Mouse (Mus musculus): ENCODE data around the gene Fmnl1. TPM values are rescaled to one million over a fixed set of nuclear protein-coding genes. Genes with fewer than 3 reads are reported as not detected.
A peak's percentile ranks its signal among the peaks of the same experiment; 100 is the strongest.

The Fmnl1 gene
- polyA plus RNA-seq, 1 experiment from 2014 or later = 1.1 TPM

DNA sequence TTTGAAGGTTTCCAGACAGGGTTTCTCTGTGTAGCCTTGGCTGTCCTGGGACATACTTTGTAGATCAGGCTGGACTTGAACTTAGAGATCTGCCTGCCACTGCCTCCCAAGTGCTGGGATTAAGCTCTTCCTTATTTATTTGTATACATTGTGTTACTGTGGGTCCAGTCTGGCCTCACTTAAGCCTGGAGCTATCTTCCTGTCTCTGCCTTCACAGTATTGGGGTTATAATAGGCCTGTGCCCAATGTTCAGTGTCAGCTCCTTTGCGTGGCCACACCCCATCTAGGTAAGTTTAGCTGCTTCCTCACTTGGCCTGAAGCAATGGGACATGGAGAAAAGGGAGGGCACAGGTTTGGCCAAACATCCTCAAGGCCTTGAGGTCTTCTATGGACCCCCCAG is 5.6 kb downstream of the Fmnl1 start:
- Histone ChIP-seq H3K27me3 (ENCODE audit: control insufficient read depth, insufficient read depth, low read length) (peaks cover 31% of the 10 kb centered on the region), H3K9ac (ENCODE audit: low read depth, low read length) (no peak overlapping the region), H3K36me3 (ENCODE audit: control insufficient read depth, insufficient read depth, low read length) (no peaks in the 10 kb centered on the region), H3K9me3 (replicated peaks; ENCODE audit: control insufficient read depth, low read length) (no peaks in the 10 kb centered on the region), H3K4me3 (ENCODE audit: low read depth, low read length) (no peak overlapping the region), H3K4me2 (no peak overlapping the region), H3K27ac (ENCODE audit: low read depth, low read length) (no peak overlapping the region), H3K4me1 (ENCODE audit: control insufficient read depth, insufficient read depth, low read length) (peaks cover 18% of the 10 kb centered on the region)
- WGBS (ENCODE audit: insufficient replicate concordance) = 83% methylated on average over 1 of the region's 1 CpGs
- ATAC-seq (replicated peaks; ENCODE audit: insufficient number of reproducible peaks, low FRiP score, low TSS enrichment) = no peak

DNA sequence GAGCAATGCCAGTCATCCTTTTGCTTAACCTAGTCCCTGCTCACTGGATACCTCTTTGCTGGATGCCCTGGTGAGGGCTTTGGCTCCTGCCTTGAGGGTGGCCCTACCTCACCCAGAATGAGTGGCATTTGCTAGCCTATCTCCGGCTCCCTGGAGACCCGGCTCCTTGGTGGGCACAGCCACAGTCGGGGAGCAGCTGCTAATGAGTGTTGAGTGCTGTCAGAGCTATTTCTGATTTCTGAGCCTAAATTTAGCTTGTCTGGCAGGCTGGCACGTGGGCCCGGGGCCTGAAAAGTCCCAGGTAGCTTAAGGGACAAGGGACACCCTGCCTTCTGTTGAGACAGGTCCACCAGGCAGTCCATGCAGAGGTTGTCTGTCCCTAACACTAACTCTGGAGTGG is 6.3 kb downstream of the Fmnl1 start:
- WGBS (ENCODE audit: insufficient replicate concordance) = 44% methylated on average over 5 of the region's 5 CpGs
- Histone ChIP-seq H3K36me3 (ENCODE audit: control insufficient read depth, insufficient read depth, low read length) (no peaks in the 10 kb centered on the region), H3K9ac (ENCODE audit: low read depth, low read length) (no peak overlapping the region), H3K4me3 (ENCODE audit: low read depth, low read length) (no peak overlapping the region), H3K4me1 (ENCODE audit: control insufficient read depth, insufficient read depth, low read length) (peaks cover 14% of the 10 kb centered on the region), H3K27ac (ENCODE audit: low read depth, low read length) (no peak overlapping the region), H3K9me3 (replicated peaks; ENCODE audit: control insufficient read depth, low read length) (no peaks in the 10 kb centered on the region), H3K4me2 (peak overlapping the region; percentile 18; the same call in 1 of the 2 replicates), H3K27me3 (ENCODE audit: control insufficient read depth, insufficient read depth, low read length) (peaks cover 30% of the 10 kb centered on the region)
- ATAC-seq (replicated peaks; ENCODE audit: insufficient number of reproducible peaks, low FRiP score, low TSS enrichment) = no peak

DNA sequence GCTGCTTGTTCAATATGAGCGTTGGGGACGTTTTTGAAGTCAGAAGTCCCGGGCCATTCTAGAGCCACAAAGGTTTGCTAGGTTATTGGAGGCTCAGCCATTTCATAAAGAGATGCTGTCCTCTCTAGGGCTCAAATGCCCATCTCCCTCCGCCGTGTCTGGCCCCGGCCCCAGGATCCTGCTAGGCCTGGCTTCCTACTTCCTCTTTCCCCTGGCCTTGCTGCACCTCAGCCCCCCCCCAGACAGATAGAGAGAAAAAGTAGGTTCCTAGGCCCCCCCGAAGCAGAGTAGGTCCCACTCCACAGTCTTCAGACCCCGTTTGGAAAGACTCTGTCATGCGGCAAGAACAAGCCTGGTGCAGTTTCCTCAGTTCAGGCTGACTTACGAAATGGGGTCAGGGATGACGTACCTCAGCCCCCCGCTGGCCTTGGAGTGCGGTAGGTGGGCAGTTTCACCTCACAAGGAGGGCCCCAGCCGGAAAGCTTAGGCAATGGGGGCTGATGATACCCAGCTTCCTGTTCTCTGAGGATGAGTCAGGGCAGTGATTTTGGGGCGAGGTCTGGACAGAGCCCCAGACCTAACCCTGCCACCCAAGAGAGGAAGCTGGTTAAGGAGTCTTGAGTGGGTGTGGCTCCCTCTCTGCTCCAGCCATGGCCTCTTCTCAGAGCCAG is 7.0 kb downstream of the Fmnl1 start:
- Histone ChIP-seq H3K4me2 (no peak overlapping the region), H3K4me1 (ENCODE audit: control insufficient read depth, insufficient read depth, low read length) (peaks cover 14% of the 10 kb centered on the region), H3K36me3 (ENCODE audit: control insufficient read depth, insufficient read depth, low read length) (no peaks in the 10 kb centered on the region), H3K27ac (ENCODE audit: low read depth, low read length) (no peak overlapping the region), H3K27me3 (ENCODE audit: control insufficient read depth, insufficient read depth, low read length) (peaks cover 23% of the 10 kb centered on the region), H3K9ac (ENCODE audit: low read depth, low read length) (no peak overlapping the region), H3K9me3 (replicated peaks; ENCODE audit: control insufficient read depth, low read length) (no peaks in the 10 kb centered on the region), H3K4me3 (ENCODE audit: low read depth, low read length) (no peak overlapping the region)
- 80% methylated on average over 15 of the region's 15 CpGs for WGBS (ENCODE audit: insufficient replicate concordance)
- no peak for ATAC-seq (replicated peaks; ENCODE audit: insufficient number of reproducible peaks, low FRiP score, low TSS enrichment)

DNA sequence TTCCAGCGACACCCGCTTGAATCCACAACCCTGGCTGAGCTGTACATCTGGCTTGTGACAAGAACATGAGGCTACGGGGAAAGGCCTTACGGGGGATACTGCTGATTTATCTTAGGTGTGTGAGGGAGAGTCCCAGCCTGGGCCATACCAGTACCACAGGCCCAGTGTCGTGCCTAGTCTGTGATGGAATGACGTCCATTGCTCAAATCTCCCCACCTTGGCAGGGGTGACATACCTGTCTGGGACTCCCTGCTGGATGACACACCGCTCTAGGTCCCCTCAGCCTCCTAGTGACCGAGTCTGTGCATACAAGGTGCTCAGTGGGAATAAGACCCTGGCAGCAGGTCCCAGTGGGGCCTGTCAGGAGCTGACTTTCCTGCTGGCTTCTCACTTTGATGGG is 7.8 kb downstream of the Fmnl1 start:
- no peaks in the 10 kb centered on the region for H3K36me3 ChIP-seq (ENCODE audit: control insufficient read depth, insufficient read depth, low read length)
- no peak overlapping the region for H3K4me3 ChIP-seq (ENCODE audit: low read depth, low read length)
- H3K9ac ChIP-seq (ENCODE audit: low read depth, low read length) = no peak overlapping the region
- H3K27ac ChIP-seq (ENCODE audit: low read depth, low read length) = no peak overlapping the region
- no peak for ATAC-seq (replicated peaks; ENCODE audit: insufficient number of reproducible peaks, low FRiP score, low TSS enrichment)
- H3K27me3 ChIP-seq (ENCODE audit: control insufficient read depth, insufficient read depth, low read length) = peaks cover 15% of the 10 kb centered on the region
- H3K4me2 ChIP-seq = no peak overlapping the region
- H3K9me3 ChIP-seq (replicated peaks; ENCODE audit: control insufficient read depth, low read length) = no peaks in the 10 kb centered on the region
- H3K4me1 ChIP-seq (ENCODE audit: control insufficient read depth, insufficient read depth, low read length) = peaks cover 14% of the 10 kb centered on the region
- WGBS (ENCODE audit: insufficient replicate concordance) = 77% methylated on average over 8 of the region's 8 CpGs

DNA sequence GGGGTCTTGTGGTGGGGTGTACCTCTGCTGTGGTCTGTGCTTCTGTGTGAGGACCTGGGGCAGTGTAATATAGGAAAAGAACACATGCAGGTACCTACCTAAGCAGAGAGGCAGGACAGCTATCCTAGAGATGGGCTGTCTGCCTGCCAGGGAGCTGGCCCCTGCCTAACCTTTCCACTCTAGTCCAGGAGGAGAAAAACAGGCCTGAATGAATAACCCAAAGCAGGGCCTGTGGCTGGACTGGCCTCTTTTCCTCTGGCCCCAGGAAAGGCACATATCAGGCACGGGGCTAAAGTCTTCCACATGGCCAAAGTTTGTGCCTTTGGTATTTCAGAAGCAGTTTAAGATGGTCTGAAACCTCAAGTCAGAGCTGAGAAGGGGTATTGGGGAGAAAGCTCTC is 9.5 kb downstream of the Fmnl1 start:
- H3K4me3 ChIP-seq (ENCODE audit: low read depth, low read length) = no peak overlapping the region
- H3K27me3 ChIP-seq (ENCODE audit: control insufficient read depth, insufficient read depth, low read length) = peaks cover 14% of the 10 kb centered on the region
- no peak overlapping the region for H3K27ac ChIP-seq (ENCODE audit: low read depth, low read length)
- WGBS (ENCODE audit: insufficient replicate concordance) = 43% methylated on average over 1 of the region's 1 CpGs
- H3K36me3 ChIP-seq (ENCODE audit: control insufficient read depth, insufficient read depth, low read length) = no peaks in the 10 kb centered on the region
- ATAC-seq (replicated peaks; ENCODE audit: insufficient number of reproducible peaks, low FRiP score, low TSS enrichment) = no peak
- H3K9ac ChIP-seq (ENCODE audit: low read depth, low read length) = no peak overlapping the region
- no peak overlapping the region for H3K4me2 ChIP-seq
- peaks cover 9% of the 10 kb centered on the region for H3K4me1 ChIP-seq (ENCODE audit: control insufficient read depth, insufficient read depth, low read length)
- H3K9me3 ChIP-seq (replicated peaks; ENCODE audit: control insufficient read depth, low read length) = no peaks in the 10 kb centered on the region

DNA sequence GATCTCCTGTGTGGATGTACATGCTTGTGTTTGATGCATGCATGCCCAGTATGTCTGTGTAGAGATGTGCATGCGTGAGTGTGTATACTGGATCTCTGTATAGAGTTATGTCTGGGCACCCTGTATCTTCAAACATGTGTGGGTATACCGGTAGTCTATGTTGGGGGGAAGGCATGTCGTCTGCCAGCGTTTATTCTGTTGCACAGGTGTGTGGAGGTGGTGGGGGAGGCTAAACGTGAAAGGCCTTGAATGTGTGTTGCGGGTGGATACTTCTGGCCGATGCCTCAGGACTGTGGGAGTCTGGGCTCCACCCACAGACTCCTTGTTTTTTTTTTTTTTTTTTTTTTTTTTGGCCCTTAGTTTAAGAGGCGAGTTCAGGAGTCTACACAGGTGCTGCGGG is 10.4 kb downstream of the Fmnl1 start:
- Histone ChIP-seq H3K4me1 (ENCODE audit: control insufficient read depth, insufficient read depth, low read length) (peaks cover 9% of the 10 kb centered on the region), H3K36me3 (ENCODE audit: control insufficient read depth, insufficient read depth, low read length) (no peaks in the 10 kb centered on the region), H3K9me3 (replicated peaks; ENCODE audit: control insufficient read depth, low read length) (no peaks in the 10 kb centered on the region), H3K4me2 (no peak overlapping the region), H3K4me3 (ENCODE audit: low read depth, low read length) (no peak overlapping the region), H3K9ac (ENCODE audit: low read depth, low read length) (no peak overlapping the region), H3K27ac (ENCODE audit: low read depth, low read length) (no peak overlapping the region), H3K27me3 (ENCODE audit: control insufficient read depth, insufficient read depth, low read length) (peaks cover 16% of the 10 kb centered on the region)
- ATAC-seq (replicated peaks; ENCODE audit: insufficient number of reproducible peaks, low FRiP score, low TSS enrichment) = no peak
- WGBS (ENCODE audit: insufficient replicate concordance) = 76% methylated on average over 9 of the region's 9 CpGs

DNA sequence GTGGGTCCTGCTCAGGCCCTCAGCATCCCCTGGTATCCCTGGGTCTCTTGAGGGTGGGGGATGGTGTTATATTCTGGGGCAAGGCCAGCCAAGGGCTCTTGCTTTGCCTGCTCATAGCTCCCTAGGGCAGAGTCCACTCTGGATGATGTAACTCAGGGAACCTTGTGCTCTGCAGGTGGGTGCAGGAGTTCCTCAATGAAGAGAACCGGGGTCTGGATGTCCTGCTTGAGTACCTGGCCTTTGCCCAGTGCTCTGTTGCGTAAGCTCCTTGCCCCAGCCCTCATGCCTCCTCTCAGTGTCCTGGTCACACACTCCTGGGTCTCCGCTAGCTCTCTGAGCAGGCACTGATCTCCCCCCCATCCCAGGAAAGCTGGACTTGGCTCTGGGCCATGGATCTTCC is 11.0 kb downstream of the Fmnl1 start:
- no peaks in the 10 kb centered on the region for H3K36me3 ChIP-seq (ENCODE audit: control insufficient read depth, insufficient read depth, low read length)
- no peaks in the 10 kb centered on the region for H3K9me3 ChIP-seq (replicated peaks; ENCODE audit: control insufficient read depth, low read length)
- H3K4me3 ChIP-seq (ENCODE audit: low read depth, low read length) = no peak overlapping the region
- ATAC-seq (replicated peaks; ENCODE audit: insufficient number of reproducible peaks, low FRiP score, low TSS enrichment) = no peak
- no peak overlapping the region for H3K4me2 ChIP-seq
- H3K27ac ChIP-seq (ENCODE audit: low read depth, low read length) = no peak overlapping the region
- H3K9ac ChIP-seq (ENCODE audit: low read depth, low read length) = no peak overlapping the region
- H3K27me3 ChIP-seq (ENCODE audit: control insufficient read depth, insufficient read depth, low read length) = peaks cover 16% of the 10 kb centered on the region
- peaks cover 9% of the 10 kb centered on the region for H3K4me1 ChIP-seq (ENCODE audit: control insufficient read depth, insufficient read depth, low read length)
- WGBS (ENCODE audit: insufficient replicate concordance) = 78% methylated on average over 3 of the region's 3 CpGs

DNA sequence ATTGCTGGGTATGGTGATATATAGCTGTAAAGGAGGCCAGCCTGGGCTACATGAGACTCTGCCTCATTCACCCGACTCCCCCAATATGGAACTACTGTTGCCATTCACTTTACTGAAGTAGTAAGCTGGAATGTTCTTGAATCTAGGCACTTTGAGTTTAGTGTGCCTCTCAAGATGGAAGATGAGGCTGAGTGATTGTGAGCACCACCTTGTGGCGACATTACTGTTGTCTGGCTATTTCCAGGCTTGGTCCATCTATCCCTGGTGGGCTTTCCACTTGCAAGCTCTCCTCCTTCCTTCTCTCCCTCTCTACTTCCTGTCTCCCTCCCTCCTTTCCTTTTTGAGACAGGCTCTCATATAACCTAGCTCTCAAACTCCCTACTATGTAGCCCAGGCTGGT is 14.0 kb downstream of the Fmnl1 start:
- Histone ChIP-seq H3K4me2 (no peak overlapping the region), H3K27me3 (ENCODE audit: control insufficient read depth, insufficient read depth, low read length) (peaks cover 15% of the 10 kb centered on the region), H3K9me3 (replicated peaks; ENCODE audit: control insufficient read depth, low read length) (no peaks in the 10 kb centered on the region), H3K36me3 (ENCODE audit: control insufficient read depth, insufficient read depth, low read length) (no peaks in the 10 kb centered on the region), H3K9ac (ENCODE audit: low read depth, low read length) (no peak overlapping the region), H3K27ac (ENCODE audit: low read depth, low read length) (no peak overlapping the region), H3K4me3 (ENCODE audit: low read depth, low read length) (no peak overlapping the region), H3K4me1 (ENCODE audit: control insufficient read depth, insufficient read depth, low read length) (no peaks in the 10 kb centered on the region)
- 29% methylated on average over 2 of the region's 2 CpGs for WGBS (ENCODE audit: insufficient replicate concordance)
- ATAC-seq (replicated peaks; ENCODE audit: insufficient number of reproducible peaks, low FRiP score, low TSS enrichment) = no peak

DNA sequence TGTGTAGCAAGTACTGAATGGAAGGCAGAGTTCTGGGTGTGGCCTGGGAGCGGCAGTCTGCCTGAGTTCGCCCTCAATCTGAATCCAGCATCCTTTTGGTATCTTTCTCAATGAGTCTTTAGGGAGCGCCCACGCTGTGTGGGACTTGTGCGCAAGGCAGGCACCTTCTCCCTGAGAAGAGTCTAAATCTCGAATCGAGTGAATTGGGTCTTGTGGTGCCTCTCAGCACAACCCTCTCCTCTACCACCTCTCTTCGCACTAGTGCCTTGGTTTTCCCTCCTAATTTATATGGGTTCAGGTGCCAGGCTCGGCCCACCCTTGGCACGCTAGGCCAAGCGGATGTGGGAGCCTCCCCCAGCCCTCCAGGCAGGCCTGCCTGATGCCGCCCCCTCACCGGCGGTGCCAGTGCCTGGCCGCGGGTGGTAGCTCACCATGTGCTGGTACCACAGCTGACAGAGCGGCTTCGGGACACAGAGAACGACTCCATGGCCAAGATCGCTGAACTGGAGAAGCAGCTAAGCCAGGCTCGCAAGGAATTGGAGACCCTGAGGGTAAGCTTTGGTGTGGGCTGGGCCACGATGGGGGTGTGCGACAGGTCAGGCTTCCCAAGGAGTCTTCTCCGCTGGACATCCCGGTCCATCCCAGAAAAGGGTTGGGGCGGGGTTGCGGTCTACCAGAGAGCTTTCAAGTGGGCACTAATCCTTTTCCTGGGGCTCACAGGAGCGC is 21.5 kb downstream of the Fmnl1 start:
- 16% methylated on average over 28 of the region's 28 CpGs for WGBS (ENCODE audit: insufficient replicate concordance)
- Histone ChIP-seq H3K27ac (ENCODE audit: low read depth, low read length) (no peak overlapping the region), H3K4me3 (ENCODE audit: low read depth, low read length) (peak overlapping the region; percentile 22)

More for the DNA sequence above, 21.5 kb downstream of the Fmnl1 start:
- Histone ChIP-seq H3K9ac (ENCODE audit: low read depth, low read length) (no peak overlapping the region), H3K36me3 (ENCODE audit: control insufficient read depth, insufficient read depth, low read length) (no peaks in the 10 kb centered on the region), H3K9me3 (replicated peaks; ENCODE audit: control insufficient read depth, low read length) (no peaks in the 10 kb centered on the region), H3K4me1 (ENCODE audit: control insufficient read depth, insufficient read depth, low read length) (0 out of 2 replicates have a peak, but pooled peaks cover 5% of the 10 kb centered on the region), H3K4me2 (peak overlapping the region; percentile 58), H3K27me3 (ENCODE audit: control insufficient read depth, insufficient read depth, low read length) (peaks cover 79% of the 10 kb centered on the region)
- no peak; the same call in 1 of the 2 replicates for ATAC-seq (replicated peaks; ENCODE audit: insufficient number of reproducible peaks, low FRiP score, low TSS enrichment)

All from heart, embryonic 11.5 days (tissue).